Mouse (Mus musculus) T-cell, adult 2 months (primary cell): ENCODE data around the gene Platr17.
"Not testable (repeated sequence)": the region's sequence is repeated elsewhere in the genome, so short reads cannot be mapped to it uniquely, and the experiment has no call there.

ENCODE experiments used
- DNase-seq: peaks from one replicate; pipeline ENCODE4 v3.0.0; 2022; ENCODE audit warnings: low spot score

The Platr17 gene

DNA sequence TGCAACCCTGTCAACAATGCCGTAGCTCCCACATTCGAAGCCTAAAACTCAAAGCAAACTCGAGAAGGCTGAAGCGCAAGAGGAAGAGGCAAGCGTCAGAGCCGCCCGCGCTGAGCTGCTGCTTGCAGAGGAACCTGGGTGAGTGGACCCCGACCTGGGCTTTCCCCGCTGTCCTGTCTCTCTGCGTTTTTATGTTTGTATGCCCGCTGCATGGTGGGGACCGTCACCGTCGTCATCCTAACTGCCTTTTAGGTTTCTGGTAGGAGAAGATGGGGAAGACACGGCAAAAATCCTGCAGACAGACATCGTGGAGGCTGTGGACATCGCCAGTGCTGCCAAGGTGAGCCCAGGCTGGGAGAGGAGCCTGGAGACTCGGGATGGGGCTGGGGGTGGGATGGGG is 36.4 kb downstream of the Platr17 start:
- no peak for DNase-seq

DNA sequence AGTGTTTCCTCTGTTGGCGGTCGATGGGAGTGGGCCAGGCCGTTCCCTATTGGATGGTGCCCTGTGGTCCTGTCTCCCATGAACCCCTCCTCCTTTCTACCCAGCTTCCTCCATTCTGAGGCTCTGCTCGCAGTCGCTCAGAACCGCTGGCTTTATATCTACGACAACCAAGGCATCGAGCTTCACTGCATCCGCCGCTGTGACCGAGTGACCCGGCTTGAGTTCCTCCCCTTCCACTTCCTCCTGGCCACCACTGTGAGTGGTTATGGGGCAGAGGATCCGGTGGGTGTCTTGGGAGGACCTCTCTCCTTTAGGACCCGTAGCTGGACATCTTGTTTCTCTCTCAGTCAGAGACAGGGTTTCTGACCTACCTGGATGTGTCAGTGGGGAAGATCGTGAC is 38.5 kb downstream of the Platr17 start:
- no peak for DNase-seq

DNA sequence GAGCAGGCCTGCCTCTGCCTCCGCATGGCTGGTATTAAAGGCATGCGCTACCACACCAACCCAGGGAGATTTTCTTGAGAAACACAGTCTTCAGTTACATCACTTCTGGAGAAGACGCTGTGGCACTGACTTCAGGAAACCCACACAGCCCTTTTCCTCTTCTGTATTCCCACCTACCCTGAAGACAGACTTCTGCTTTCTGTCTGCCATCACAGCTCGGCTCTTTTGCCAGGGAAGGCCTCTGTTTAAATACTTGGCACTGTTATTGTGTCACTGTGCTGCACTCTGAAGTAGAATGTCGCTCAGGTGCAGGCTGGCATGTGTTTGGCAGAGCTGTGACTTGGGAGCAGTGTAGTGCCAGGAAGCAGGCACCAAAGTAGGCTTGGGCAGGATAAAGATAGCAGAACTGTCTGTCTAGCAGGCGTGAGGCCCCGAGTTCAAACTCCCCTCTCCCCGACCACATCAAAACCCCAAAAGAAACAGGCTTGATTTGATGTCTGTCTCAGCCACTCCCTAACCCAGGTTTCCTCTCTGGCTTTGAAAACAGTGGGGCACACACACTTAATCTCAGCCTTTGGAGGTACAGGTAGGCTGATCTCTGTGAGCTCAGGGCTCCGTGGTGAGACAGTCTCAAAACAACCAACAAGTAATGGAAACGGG is 42.6 kb downstream of the Platr17 start:
- DNase-seq: peak; percentile 77

DNA sequence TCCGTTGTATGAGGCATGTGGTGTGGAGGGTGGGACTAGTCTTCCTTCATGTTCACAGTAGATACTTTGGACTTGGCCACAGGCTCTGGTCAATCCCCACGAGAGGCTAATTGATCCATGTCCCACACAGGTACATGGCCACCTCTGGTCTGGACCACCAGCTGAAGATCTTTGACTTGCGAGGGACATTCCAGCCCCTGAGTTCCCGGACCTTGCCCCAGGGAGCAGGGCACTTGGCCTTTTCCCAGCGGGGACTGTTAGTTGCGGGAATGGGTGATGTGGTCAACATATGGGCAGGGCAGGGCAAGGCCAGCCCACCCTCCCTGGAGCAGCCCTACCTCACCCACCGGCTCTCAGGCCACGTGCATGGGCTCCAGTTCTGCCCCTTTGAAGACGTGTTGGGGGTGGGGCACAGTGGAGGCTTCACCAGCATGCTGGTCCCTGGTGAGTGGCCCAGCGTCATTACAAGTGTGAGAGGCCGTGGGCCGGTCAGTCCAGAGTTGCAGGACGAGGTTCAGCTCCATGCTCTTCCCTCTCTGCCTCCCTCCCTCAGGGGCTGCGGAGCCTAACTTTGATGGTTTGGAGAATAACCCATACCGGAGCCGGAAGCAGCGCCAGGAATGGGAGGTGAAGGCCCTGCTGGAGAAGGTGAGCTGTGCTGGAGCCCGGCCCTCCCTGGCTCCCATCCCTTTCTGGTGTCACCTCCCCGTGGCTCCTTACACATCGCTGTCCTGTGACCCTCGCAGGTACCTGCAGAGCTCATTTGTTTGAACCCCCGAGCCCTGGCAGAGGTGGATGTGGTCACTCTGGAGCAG is 43.4 kb downstream of the Platr17 start:
- no peak for DNase-seq

DNA sequence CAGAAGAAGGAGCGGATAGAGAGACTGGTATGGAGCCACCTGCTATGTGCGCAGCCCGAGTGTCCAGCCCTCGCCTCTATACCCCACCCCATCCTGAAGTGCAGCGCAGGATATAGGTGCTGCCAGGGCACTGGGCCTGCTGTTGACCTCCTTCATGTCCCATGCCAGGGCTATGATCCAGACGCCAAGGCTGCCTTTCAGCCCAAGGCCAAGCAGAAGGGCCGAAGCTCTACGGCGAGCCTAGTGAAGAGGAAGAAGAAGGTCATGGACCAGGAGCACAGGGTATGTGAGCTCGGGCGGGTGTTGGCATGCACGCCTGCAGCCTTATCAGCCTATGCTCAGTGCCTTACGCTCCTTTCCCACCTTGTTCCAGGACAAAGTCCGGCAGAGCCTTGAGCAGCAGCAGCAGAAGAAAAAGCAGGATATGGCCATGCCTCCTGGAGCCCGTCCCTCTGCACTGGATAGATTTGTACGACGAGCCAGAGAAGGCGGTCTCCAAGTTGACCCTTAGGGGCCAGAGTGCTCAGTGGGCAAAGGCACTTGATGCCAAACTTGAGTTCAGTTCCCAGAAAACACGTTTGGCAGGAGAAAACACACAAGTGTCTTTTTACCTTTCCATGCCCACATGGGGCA is 44.1 kb downstream of the Platr17 start:
- DNase-seq: no peak

DNA sequence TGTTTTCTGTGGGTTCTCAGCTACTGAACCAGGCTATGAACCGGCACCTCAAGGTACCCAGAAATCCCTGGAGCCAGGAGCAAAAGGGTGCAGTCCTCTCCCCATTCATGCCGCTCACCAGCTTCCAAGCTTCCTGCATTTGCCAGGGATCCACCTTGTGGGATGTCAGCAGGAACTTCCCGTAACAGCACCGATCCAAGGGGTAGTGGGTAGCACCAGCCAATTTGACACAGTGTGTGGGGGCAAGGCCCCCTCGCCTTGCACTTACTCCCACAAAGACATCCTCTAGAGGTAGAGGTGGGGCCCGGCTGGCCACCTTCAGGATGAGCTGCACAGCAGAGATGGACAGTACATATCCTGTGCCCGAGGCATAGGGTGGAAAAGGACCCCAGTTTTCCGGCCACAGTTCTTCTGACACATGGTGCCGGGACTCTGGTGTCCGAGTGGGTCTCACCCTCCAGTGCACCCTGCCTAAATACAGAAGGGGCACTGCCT is 45.2 kb downstream of the Platr17 start:
- no peak for DNase-seq

DNA sequence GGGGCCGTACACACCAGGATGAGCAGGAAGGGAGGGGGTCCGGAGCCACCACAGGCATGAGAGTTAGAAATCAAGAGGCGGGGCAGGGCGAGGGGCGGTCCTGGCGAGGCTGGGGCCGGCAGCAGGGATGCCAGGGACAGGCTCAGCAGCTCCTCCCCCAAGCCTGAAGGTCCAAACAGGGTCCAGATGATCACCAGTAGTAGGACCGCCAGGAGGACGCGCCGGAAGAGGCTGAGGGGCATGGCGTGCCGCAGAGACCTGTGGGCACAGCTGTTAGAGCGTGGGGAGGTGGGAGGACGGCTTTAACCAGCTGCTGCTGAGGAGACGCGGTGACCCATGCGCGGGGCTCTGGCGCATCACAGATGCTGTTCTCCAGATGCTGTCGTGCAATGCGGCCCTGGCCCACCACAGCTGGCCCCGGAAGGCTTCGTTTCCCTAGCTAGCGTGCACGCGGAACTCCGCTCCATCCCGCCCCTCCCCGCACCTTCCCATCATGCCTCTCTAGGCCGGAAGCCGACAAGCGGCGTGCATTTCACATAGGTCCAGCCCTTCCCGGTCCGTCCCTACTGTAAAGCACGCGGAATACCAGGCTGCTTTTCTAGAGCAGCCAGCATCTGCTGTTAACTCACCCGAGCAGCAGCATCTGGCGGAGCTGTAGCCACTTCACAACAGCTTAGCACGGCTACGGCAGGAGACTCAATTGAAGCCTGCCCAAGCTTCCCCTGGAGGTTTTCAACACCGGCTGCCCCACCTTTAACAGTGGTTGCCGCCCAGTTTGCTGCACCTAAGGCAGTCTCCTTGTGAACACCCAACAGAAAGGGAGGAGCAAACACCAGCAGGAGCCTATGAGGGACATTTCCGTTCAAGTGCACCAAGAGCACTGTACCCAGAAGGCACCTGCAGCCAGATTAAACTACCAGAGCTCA is 46.3 kb downstream of the Platr17 start, which contains the start of gene B3galt4:
B3galt4 (minus strand) TSS at position 468 of the 926 bp plus-strand sequence.
- DNase-seq: peak; percentile 87

DNA sequence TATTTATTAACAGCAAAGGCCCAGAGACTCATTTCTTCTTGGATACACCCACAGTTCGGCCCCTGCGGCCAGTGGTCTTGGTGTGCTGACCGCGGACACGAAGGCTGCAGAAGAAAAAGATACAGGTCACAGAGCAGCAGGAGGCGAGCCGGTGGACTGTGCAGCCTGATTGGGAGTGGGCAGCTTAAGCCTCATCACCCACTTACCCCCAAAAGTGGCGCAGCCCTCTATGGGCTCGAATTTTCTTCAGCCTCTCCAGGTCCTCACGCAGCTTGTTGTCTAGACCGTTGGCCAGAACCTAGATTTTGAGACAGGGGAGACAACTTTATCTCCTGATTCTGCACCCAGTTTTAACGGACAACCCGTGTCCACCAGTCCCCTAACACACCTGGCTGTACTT is 47.1 kb downstream of the Platr17 start:
- not testable (repeated sequence) for DNase-seq

DNA sequence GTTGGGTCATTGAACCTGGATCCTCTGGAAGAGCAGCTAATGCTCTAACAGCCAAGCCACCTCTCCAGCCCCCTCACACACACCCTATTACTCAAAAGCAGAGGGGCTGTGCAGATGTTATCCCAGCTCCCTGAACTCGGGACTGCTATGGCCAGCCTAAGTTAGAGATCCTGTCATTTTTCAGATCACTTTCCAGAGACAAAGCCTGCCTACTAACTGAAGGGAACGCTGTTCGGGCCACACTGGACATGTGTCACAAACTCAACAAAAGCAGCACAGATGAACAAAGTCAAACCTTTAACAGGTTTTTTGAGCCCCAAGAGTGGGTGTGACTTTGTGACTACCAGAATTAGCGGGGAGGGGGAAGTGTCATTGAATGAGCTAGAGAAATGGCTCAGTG is 47.9 kb downstream of the Platr17 start:
- no peak for DNase-seq

DNA sequence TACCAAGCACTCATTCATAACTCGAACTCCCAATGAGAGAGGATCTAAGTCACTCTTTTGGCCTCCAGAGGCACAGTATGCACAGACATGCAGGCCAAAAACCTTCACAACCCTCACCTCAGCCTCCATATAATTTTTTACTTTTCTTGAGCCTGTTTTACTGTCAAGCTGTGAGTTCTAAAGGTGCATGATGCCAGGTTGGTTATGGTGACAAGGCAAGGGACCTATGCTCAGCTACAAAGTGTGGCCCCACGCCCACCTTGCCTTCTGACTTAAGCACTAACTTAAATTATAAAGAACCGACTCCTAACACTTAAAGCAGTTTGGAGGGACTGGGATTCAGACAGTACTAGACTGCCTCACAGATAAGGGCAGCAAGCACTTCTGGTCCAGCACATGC is 48.4 kb downstream of the Platr17 start:
- no peak for DNase-seq

DNA sequence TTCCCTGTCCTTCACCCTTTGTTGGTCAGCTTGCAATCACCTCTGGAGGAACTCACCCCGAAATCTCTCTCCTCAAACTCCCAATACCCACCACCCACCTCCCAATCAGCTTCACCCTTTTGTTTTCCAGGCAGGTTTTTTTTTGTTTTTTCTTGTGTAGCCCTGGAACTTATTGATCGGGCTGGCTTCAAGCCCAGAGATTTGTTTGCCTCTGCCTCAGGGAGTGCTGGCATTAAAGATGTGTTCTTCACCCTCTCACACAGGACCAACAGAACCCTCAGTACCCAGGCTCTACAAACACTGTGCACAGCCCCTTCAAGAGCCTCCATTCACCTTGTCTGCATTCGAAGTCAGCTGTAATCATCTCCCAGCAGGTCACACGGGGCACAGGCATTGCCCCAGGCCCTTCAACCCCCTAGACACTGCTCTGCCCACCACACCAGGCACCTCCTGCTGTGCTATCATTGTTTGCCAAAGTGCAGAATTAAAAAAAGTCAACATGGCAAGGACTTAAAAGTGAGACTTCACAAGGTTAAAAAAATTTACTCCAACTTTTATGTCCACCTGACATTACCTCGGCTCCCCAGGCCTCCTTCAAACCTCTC is 49.1 kb downstream of the Platr17 start:
- no peak for DNase-seq

DNA sequence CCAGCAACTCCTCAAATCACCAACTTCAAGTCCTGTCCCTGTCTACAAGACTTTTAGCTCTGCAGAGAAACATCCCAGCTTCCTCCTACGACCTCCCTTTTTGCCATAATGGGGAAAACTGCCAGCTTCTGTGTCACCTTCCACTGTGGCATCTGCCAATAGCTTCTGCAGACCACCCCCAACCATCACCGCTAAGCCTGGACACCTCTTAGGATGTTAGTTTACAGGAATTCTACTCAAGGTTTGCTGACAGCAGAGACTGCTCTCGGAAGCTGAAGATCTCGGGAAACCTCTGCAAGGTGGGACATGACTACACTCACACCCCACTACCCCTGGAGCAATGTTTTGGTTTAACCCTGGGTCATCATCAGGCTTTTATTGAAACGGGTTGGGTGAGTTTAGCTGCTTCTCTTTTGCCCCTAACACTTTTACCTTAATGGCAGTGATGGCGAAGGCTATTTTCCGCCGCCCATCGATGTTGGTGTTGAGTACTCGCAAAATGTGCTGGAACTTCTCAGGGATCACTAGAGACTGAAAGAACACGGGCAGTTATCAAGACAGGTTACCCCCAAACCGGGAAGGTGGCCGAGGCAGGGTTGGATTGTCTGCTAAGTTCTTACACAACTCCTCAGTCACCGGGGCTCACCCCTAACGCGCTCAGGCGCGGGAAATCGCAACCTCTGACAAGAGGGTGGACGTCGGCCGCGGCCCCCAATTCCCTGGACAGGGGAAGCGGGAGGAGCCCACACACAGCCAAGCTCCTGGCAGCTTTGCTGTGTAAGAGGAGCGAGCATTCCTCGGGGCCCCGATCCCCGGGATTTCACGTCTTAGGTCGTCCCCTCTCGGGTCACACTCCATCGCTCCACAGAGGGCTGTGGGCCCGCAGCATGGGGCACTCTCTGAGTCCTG is 50.0 kb downstream of the Platr17 start:
- no peak for DNase-seq

DNA sequence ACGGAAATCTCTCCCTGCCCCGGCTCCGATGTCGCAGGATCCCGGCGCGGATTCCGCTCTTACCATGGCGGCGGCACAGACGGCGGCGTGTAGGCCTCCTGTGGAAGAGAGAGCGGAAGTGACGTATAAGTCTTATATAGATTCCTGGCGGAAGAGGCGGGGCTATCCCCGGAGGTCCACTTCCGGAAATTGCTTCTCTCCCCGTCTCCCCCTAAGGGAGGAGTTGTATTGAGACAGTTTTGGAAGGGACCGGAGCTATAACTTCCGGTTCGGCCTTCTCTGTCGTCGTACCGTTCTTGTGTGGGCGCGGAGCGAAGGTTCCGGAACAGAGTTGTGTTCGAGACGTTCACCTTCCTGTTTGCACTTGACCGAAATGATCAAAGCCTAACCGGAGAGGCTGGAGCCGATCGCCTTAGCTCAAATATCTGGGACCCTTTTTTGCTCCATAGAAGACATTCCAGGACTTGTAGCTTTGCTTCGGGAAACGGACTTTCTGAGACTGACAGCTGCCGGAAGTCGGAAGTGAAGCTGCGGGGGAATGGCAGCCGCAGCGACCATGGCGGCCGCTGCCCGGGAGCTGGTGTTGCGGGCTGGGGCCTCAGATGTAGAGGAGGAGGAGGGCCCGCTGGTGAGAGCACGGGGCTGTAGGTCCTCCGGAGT is 50.8 kb downstream of the Platr17 start, which contains the start of the genes Vps52 and Rps18:
Vps52 (plus strand) TSS at position 258 of the 660 bp plus-strand sequence.
Rps18 (minus strand) TSS at position 447 of the 660 bp plus-strand sequence.
- peak; percentile 98 for DNase-seq
